Mouse (Mus musculus): Measurements from ENCODE around the gene 1810065E05Rik. TPM values are rescaled to one million over a fixed set of nuclear protein-coding genes. Genes with fewer than 3 reads are reported as not detected.

Gene 1810065E05Rik
- polyA plus RNA-seq, 1 experiment from 2014 or later = not detected

DNA sequence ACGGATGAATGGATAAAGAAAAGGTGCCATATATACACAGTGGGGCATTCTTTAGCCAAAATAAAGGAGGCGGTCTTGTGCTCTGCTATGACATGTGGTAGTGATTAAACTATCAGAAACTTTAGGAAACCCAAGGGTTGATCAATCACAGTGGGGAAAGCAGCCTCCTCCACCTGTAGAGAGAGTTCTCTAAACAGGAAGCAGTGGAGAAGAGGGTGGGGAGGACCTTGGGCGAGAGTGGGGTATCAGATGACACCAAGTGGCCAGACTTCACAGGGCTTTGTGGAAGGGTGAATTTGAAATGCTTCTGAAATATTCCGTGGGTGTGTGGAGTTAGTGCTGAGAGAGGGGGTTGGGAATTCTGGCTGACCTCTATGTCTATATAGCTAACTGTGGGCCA lies 32.7 kb downstream of the 1810065E05Rik start:
- no peaks in the 10 kb centered on the region for H3K36me3 ChIP-seq
- H3K4me1 ChIP-seq = peaks cover 34% of the 10 kb centered on the region
- no peak overlapping the region for H3K4me3 ChIP-seq
- H3K27ac ChIP-seq = peak overlapping the region; percentile 70; the same call in 1 of the 2 replicates
- H3K27me3 ChIP-seq (ENCODE audit: low read depth, poor library complexity, severe bottlenecking) = no peaks in the 10 kb centered on the region
- H3K9me3 ChIP-seq (replicated peaks) = no peaks in the 10 kb centered on the region
- no peak for DNase-seq (ENCODE audit: low spot score)
- WGBS = 27% methylated on average over 4 of the region's 4 CpGs

DNA sequence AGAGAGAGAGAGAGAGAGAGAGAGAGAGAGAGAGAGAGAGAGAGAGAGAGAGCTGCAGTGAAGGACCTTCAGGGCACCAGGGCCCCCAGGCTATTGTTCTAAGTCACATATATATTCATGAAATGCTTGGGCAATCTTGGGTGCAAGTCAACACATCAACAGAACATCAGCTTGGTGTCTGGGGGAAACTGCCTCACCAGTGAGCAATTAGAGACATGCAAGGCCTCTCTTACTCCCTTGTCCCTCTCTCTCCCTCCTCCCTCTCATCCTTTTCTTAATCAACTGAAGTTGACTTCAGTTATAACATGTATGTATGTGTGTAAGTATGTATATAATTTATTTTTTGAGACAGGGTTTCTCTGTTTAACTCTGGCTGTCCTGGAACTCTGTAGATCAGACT lies 41.3 kb downstream of the 1810065E05Rik start, which contains the start of gene Olfr30:
Olfr30 (minus strand) TSS at position 101 of the 400 bp plus-strand sequence.
- no peaks in the 10 kb centered on the region for H3K36me3 ChIP-seq
- H3K9me3 ChIP-seq (replicated peaks) = no peaks in the 10 kb centered on the region
- DNase-seq (ENCODE audit: low spot score) = no peak
- H3K4me3 ChIP-seq = no peak within 1 kb of the TSS
- no peak within 1 kb of the TSS for H3K27ac ChIP-seq
- H3K27me3 ChIP-seq (ENCODE audit: low read depth, poor library complexity, severe bottlenecking) = no peaks in the 10 kb centered on the region
- no peaks in the 10 kb centered on the region for H3K4me1 ChIP-seq

Other genes starting within 250 kb of the 1810065E05Rik start
- 143 and 156 TPM in 2 replicates for gene Mrpl22, start 249.4 kb upstream of the 1810065E05Rik start, polyA plus RNA-seq (2016; fragmentation: Nextera tagmentation; extraction: Ambion mirVana)
- 1.3 TPM in 2 replicates for gene Igtp, start 221.6 kb upstream of the 1810065E05Rik start, polyA plus RNA-seq (2016; fragmentation: Nextera tagmentation; extraction: Ambion mirVana)
- gene Irgm2, start 221.5 kb upstream of the 1810065E05Rik start, polyA plus RNA-seq (2016; fragmentation: Nextera tagmentation; extraction: Ambion mirVana) = 0.05 and 0.50 TPM in 2 replicates
- gene 4930438A08Rik, start 146.3 kb upstream of the 1810065E05Rik start, polyA plus RNA-seq (2016; fragmentation: Nextera tagmentation; extraction: Ambion mirVana) = not detected in 2 replicates
- gene Zfp692, start 114.0 kb upstream of the 1810065E05Rik start, polyA plus RNA-seq (2016; fragmentation: Nextera tagmentation; extraction: Ambion mirVana) = 24.0 and 26.7 TPM in 2 replicates
- gene Zfp672, start 90.8 kb upstream of the 1810065E05Rik start, polyA plus RNA-seq (2016; fragmentation: Nextera tagmentation; extraction: Ambion mirVana) = 22.1 and 25.7 TPM in 2 replicates
- 35.2 and 37.7 TPM in 2 replicates for gene Sh3bp5l, start 90.4 kb upstream of the 1810065E05Rik start, polyA plus RNA-seq (2016; fragmentation: Nextera tagmentation; extraction: Ambion mirVana)
- gene Lypd8, start 42.1 kb upstream of the 1810065E05Rik start, polyA plus RNA-seq (2016; fragmentation: Nextera tagmentation; extraction: Ambion mirVana) = not detected in 2 replicates
- not detected in 2 replicates for gene Gm12253, start 11.4 kb downstream of the 1810065E05Rik start, polyA plus RNA-seq (2016; fragmentation: Nextera tagmentation; extraction: Ambion mirVana)
- not detected in 2 replicates for gene Lypd9, start 31.8 kb downstream of the 1810065E05Rik start, polyA plus RNA-seq (2016; fragmentation: Nextera tagmentation; extraction: Ambion mirVana)
- not detected in 2 replicates for gene Olfr30, start 41.2 kb downstream of the 1810065E05Rik start, polyA plus RNA-seq (2016; fragmentation: Nextera tagmentation; extraction: Ambion mirVana)
- gene Olfr332, start 71.4 kb downstream of the 1810065E05Rik start, polyA plus RNA-seq (2016; fragmentation: Nextera tagmentation; extraction: Ambion mirVana) = not detected in 2 replicates
- not detected in 2 replicates for gene Olfr331, start 81.5 kb downstream of the 1810065E05Rik start, polyA plus RNA-seq (2016; fragmentation: Nextera tagmentation; extraction: Ambion mirVana)
- not detected in 2 replicates for gene Olfr330, start 113.7 kb downstream of the 1810065E05Rik start, polyA plus RNA-seq (2016; fragmentation: Nextera tagmentation; extraction: Ambion mirVana)
- gene Olfr329-ps, start 125.3 kb downstream of the 1810065E05Rik start, polyA plus RNA-seq (2016; fragmentation: Nextera tagmentation; extraction: Ambion mirVana) = not detected in 2 replicates
- gene Olfr328, start 134.5 kb downstream of the 1810065E05Rik start, polyA plus RNA-seq (2016; fragmentation: Nextera tagmentation; extraction: Ambion mirVana) = 0.05 TPM in 1 of 2 replicates, not detected in the other
- not detected in 2 replicates for gene Olfr224, start 149.4 kb downstream of the 1810065E05Rik start, polyA plus RNA-seq (2016; fragmentation: Nextera tagmentation; extraction: Ambion mirVana)
- gene Olfr325, start 156.6 kb downstream of the 1810065E05Rik start, polyA plus RNA-seq (2016; fragmentation: Nextera tagmentation; extraction: Ambion mirVana) = not detected in 2 replicates
- gene Olfr324, start 174.0 kb downstream of the 1810065E05Rik start, polyA plus RNA-seq (2016; fragmentation: Nextera tagmentation; extraction: Ambion mirVana) = not detected in 2 replicates
- not detected in 2 replicates for gene 2210407C18Rik, start 195.0 kb downstream of the 1810065E05Rik start, polyA plus RNA-seq (2016; fragmentation: Nextera tagmentation; extraction: Ambion mirVana)
- gene Olfr323, start 209.4 kb downstream of the 1810065E05Rik start, polyA plus RNA-seq (2016; fragmentation: Nextera tagmentation; extraction: Ambion mirVana) = not detected in 2 replicates
- 0.29 and 0.30 TPM in 2 replicates for gene Trim58, start 219.4 kb downstream of the 1810065E05Rik start, polyA plus RNA-seq (2016; fragmentation: Nextera tagmentation; extraction: Ambion mirVana)
- not detected in 2 replicates for gene Olfr322, start 237.7 kb downstream of the 1810065E05Rik start, polyA plus RNA-seq (2016; fragmentation: Nextera tagmentation; extraction: Ambion mirVana)

All from limb, embryonic 10.5 days (tissue).